Mouse (Mus musculus): ENCODE results near the gene Plxna2. TPM values are rescaled to one million over a fixed set of nuclear protein-coding genes. Genes with fewer than 3 reads are reported as not detected.

The Plxna2 gene
- not detected for polyA plus RNA-seq (2017; shearing (Covaris generic))

DNA sequence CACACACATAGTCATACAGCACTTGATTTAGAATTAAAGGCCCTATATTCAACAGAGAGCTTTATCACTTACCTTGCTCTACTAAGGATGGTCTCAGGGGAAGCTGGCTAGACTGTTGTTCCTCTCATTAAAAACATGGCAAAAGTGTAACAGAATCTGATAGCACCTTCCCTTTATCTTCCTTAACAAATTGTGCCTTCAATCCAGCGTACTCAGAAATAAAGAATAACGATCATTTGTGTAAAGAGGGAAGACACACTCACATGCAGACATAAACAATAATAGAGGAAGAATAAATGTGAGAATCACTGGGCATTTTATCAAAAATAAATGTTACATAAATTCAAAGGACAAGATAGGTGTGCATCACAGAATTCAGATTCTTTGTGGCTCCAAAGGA is at the start of gene Plxna2:
Gene Plxna2 (plus strand): TSS at position 301 of the 400 bp plus-strand sequence.

Measured in inflammation-experienced regulatory T-cells, adult 16 weeks (primary cell).